Mouse (Mus musculus) limb, embryonic 14.5 days (tissue): ENCODE data around the gene Rnf182. TPM values are rescaled to one million over a fixed set of nuclear protein-coding genes. Genes with fewer than 3 reads are reported as not detected.

Experiments
- ATAC-seq: fragments of 200-750 bp; cut with Nextera tagmentation; 2 replicates; pipeline ENCODE4 v1.8.0; 2017; ENCODE audit warnings: low read depth, moderate number of reproducible peaks, moderate TSS enrichment; ENCODE audit not compliant: low FRiP score
- DNase-seq: peaks from one replicate; pipeline ENCODE4 v3.0.0-alpha.2; 2015; ENCODE audit warnings: low spot score
- H3K27ac ChIP-seq: fragments of 300-500 bp; sonication (generic); replicated peaks from 2 replicates; pipeline ENCODE4 v1.5.1; 2014; ENCODE audit warnings: low read depth, mild to moderate bottlenecking, low read length, moderate library complexity, mixed read lengths
- H3K27me3 ChIP-seq: fragments of 300-500 bp; sonication (generic); 2 replicates; pipeline ENCODE4 v1.6.1; 2014; ENCODE audit warnings: low read length, mixed read lengths; ENCODE audit not compliant: control insufficient read depth, insufficient read depth
- H3K36me3 ChIP-seq: fragments of 300-500 bp; sonication (generic); 2 replicates; pipeline ENCODE4 v1.6.1; 2014; ENCODE audit warnings: mild to moderate bottlenecking, low read length, moderate library complexity, mixed read lengths; ENCODE audit not compliant: control insufficient read depth, insufficient read depth
- H3K4me1 ChIP-seq: fragments of 300-500 bp; sonication (generic); 2 replicates; pipeline ENCODE4 v1.6.1; 2014; ENCODE audit warnings: antibody characterized with exemption, low read length, mixed read lengths; ENCODE audit not compliant: control insufficient read depth, insufficient read depth
- H3K4me2 ChIP-seq: fragments of 300-500 bp; sonication (generic); replicated peaks from 2 replicates; pipeline ENCODE4 v1.6.1; 2014; ENCODE audit warnings: low read depth, mild to moderate bottlenecking, low read length, moderate library complexity; ENCODE audit not compliant: severe bottlenecking
- H3K4me3 ChIP-seq: fragments of 300-500 bp; sonication (generic); replicated peaks from 2 replicates; pipeline ENCODE4 v1.5.1; 2014; ENCODE audit warnings: low read length
- H3K9ac ChIP-seq: fragments of 300-500 bp; sonication (generic); 2 replicates; pipeline ENCODE4 v1.6.1; 2014; ENCODE audit warnings: mild to moderate bottlenecking, low read depth, low read length, moderate library complexity; ENCODE audit not compliant: severe bottlenecking
- H3K9me3 ChIP-seq: fragments of 300-500 bp; sonication (generic); 2 replicates; pipeline ENCODE4 v1.6.1; 2016; ENCODE audit warnings: low read length; ENCODE audit not compliant: control insufficient read depth
- POLR2A ChIP-seq: fragments of 200-500 bp; IDR thresholded peaks from 2 replicates; pipeline ENCODE4 v1.8.0; 2012; ENCODE audit warnings: inconsistent platforms, mild to moderate bottlenecking, moderate library complexity, borderline replicate concordance; ENCODE audit not compliant: insufficient read depth, insufficient read length; ENCODE audit errors: extremely low read depth
- WGBS: fragments of 180-500 bp; shearing (Covaris S2); extraction: QIAGEN DNeasy Blood & Tissue Kit; methylation state at CpG from one replicate; pipeline ENCODE4 v1.1.7; 2014; 5-methylcytosine and 5-hydroxymethylcytosine counted together
- polyA plus RNA-seq, 2 experiments: library from polyadenylated mRNA; depleted of rRNA in 1 of 2; stranded (reverse) in 1 of 2; unstranded in 1 of 2; fragments of >200 nt; fragmentation: Nextera tagmentation in 1 of 2; extraction: Ambion mirVana in 1 of 2; gene quantifications; 2 replicates each; pipeline versions ENCODE4 v1.2.1 to v1.2.3; 2012 to 2014

The Rnf182 gene
- polyA plus RNA-seq, 2 experiments, result 4.7 to 8.6 TPM

- Histone ChIP-seq H3K36me3 (no peaks in the 10 kb centered on the region), H3K27ac (no peak overlapping the region), H3K27me3 (no peaks in the 10 kb centered on the region), H3K4me2 (no peak overlapping the region), H3K4me1 (peaks cover 19% of the 10 kb centered on the region), H3K4me3 (no peak overlapping the region), H3K9ac (no peak overlapping the region), H3K9me3 (no peaks in the 10 kb centered on the region)
- TF ChIP-seq POLR2A, result no peak
- DNase-seq (no peak), ATAC-seq (no peak)
- 77% methylated on average over 2 of the region's 2 CpGs for WGBS
Measured at GRCm38 (mm10) chr13:43585335-43585734, 30.2 kb upstream of the Rnf182 start.

GRCm38 (mm10) chr13:43586966-43587365, 28.5 kb upstream of the Rnf182 start:
- H3K27me3 ChIP-seq, result no peaks in the 10 kb centered on the region
- DNase-seq (no peak), ATAC-seq (no peak)
- no peaks in the 10 kb centered on the region for H3K9me3 ChIP-seq
- no peak for TF ChIP-seq POLR2A
- H3K4me1 ChIP-seq, result peaks cover 19% of the 10 kb centered on the region
- 88% methylated on average over 3 of the region's 3 CpGs for WGBS
- H3K9ac ChIP-seq, result no peak overlapping the region
- H3K36me3 ChIP-seq, result no peaks in the 10 kb centered on the region
- no peak overlapping the region for H3K27ac ChIP-seq
- no peak overlapping the region for H3K4me3 ChIP-seq
- H3K4me2 ChIP-seq, result no peak overlapping the region

DNA sequence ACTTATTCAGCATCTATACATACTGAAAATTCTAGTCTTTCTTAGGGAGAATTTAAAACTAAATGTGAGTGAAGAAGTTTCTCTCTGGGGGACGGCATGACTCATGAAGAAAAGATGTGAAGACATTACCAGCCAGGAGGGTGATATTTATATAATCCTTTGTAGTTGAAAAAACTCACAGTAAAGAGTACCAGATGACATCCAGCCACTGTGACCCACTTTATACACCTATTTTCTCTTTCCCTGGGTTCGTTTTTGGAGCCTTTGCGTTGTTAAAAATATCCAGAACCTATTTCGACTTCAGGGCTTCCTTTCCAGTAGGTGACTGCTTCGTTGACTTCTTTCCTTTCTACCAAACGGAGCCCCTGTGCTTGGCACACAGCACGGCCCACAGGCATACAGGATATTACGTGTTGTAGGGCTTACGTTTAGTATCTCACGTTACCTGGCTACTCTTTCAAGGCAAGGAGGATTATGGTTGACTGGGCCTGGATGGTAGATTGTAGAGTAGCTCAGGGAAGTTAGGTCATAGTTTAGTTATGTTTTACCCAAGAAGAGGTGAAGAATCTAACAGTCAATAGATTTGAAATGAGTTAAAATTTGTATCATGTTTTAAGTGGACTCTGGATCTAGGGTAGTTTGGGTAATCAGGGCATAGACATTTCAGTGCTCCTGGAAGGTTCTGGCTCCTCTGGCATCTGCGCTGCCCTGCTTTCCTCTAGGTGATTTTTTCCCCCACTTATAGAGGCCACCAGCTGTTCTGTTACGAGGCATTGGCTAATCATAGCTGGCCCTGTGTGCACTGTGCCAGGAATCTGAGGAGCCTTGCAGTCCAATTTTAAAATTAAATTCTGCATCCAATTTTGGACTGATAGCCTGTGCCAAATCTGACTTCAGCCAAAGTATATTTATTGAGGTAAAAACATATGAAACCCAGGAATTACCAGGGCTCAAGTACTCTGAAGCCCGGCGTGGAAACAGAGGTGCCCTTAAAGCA, 27.4 kb upstream of the Rnf182 start:
- no peak for TF ChIP-seq POLR2A
- no peak overlapping the region for H3K4me3 ChIP-seq
- WGBS, result 32% methylated on average over 14 of the region's 14 CpGs
- DNase-seq, result peak; percentile 85
- H3K4me2 ChIP-seq, result peak overlapping the region; percentile 17; the same call in 1 of the 2 replicates
- H3K27ac ChIP-seq, result peak overlapping the region; percentile 85
- ATAC-seq, result peak; percentile 87
- H3K9me3 ChIP-seq, result no peaks in the 10 kb centered on the region
- no peaks in the 10 kb centered on the region for H3K27me3 ChIP-seq
- H3K9ac ChIP-seq, result no peak overlapping the region
- no peaks in the 10 kb centered on the region for H3K36me3 ChIP-seq
- peaks cover 13% of the 10 kb centered on the region for H3K4me1 ChIP-seq

DNA sequence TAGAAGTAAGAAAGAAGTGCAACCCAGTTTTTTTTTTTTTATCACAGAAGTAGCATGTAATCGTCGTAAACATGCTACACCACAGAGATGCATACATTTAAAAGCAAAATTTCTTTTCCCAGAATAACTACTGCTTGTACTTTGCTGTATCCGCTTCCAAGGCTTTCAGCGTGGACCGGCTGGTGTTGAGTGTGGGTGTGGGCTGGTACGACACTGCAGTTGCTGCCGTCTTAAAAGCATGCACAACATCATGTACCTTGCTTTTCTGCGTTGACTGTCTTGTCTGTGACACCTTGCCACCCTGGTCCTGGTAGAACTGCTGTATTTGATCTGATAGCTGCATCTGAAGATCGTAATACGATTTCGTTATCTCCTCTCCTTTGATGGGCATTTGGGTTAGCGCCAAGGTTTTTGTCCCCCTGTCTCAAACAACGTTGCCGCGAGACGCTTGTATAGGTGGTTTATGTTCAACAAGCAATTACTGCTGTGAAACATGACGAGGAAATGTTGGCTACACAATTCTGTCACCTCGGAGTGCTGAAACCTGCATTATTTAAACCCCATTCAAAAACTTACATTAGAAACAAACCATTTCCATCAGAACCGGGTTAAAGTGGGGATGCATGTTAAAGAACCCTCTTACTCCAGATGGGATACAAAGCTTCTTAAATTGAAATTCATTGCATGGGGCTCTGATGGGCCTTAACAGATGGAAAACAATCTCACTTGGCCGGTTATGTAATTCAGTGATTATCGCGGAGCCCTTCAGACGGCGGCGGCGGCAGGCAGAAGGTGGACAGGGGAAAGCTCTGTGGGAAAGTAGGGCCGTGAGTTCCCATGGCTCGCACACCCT, 23.5 kb upstream of the Rnf182 start:
- no peak for TF ChIP-seq POLR2A
- H3K9me3 ChIP-seq, result no peaks in the 10 kb centered on the region
- H3K27me3 ChIP-seq, result no peaks in the 10 kb centered on the region
- no peak overlapping the region for H3K9ac ChIP-seq
- H3K4me2 ChIP-seq, result no peak overlapping the region
- H3K4me3 ChIP-seq, result no peak overlapping the region
- no peak overlapping the region for H3K27ac ChIP-seq
- ATAC-seq (no peak), DNase-seq (no peak)
- 70% methylated on average over 28 of the region's 28 CpGs for WGBS
- no peaks in the 10 kb centered on the region for H3K36me3 ChIP-seq
- H3K4me1 ChIP-seq, result peaks cover 12% of the 10 kb centered on the region; the same call in 1 of the 2 replicates

GRCm38 (mm10) chr13:43592681-43593068, 22.8 kb upstream of the Rnf182 start:
- 55% methylated on average over 8 of the region's 8 CpGs for WGBS

More at GRCm38 (mm10) chr13:43592681-43593068, 22.8 kb upstream of the Rnf182 start:
- Histone ChIP-seq H3K36me3 (no peaks in the 10 kb centered on the region), H3K4me2 (no peak overlapping the region), H3K4me3 (no peak overlapping the region), H3K9me3 (no peaks in the 10 kb centered on the region), H3K27ac (no peak overlapping the region), H3K27me3 (no peaks in the 10 kb centered on the region), H3K4me1 (peaks cover 12% of the 10 kb centered on the region; the same call in 1 of the 2 replicates), H3K9ac (no peak overlapping the region)
- no peak for ATAC-seq
- no peak for DNase-seq
- TF ChIP-seq POLR2A, result no peak
